Mouse (Mus musculus) neural tube, embryonic 12.5 days (tissue): ENCODE measurements around the gene Tbc1d13. TPM values are rescaled to one million over a fixed set of nuclear protein-coding genes. Genes with fewer than 3 reads are reported as not detected.

ENCODE experiments used
- ATAC-seq: fragments of 200-750 bp; cut with Nextera tagmentation; 2 replicates; pipeline ENCODE4 v1.8.0; 2017; ENCODE audit warnings: low read depth, mild to moderate bottlenecking, moderate TSS enrichment, moderate library complexity; ENCODE audit not compliant: low FRiP score
- H3K27ac ChIP-seq: fragments of 300-500 bp; sonication (generic); 2 replicates; pipeline ENCODE4 v1.5.1; 2016
- H3K27me3 ChIP-seq: fragments of 300-500 bp; sonication (generic); replicated peaks from 2 replicates; pipeline ENCODE4 v1.6.1; 2016; ENCODE audit warnings: mild to moderate bottlenecking
- H3K36me3 ChIP-seq: fragments of 300-500 bp; sonication (generic); 2 replicates; pipeline ENCODE4 v1.6.1; 2016; ENCODE audit warnings: mild to moderate bottlenecking
- H3K4me1 ChIP-seq: fragments of 300-500 bp; sonication (generic); 2 replicates; pipeline ENCODE4 v1.6.1; 2016
- H3K4me2 ChIP-seq: fragments of 300-500 bp; sonication (generic); replicated peaks from 2 replicates; pipeline ENCODE4 v1.6.1; 2016; ENCODE audit warnings: mild to moderate bottlenecking
- H3K4me3 ChIP-seq: fragments of 300-500 bp; sonication (generic); 2 replicates; pipeline ENCODE4 v1.5.1; 2016
- H3K9ac ChIP-seq: fragments of 300-500 bp; sonication (generic); 2 replicates; pipeline ENCODE4 v1.6.1; 2016; ENCODE audit warnings: mild to moderate bottlenecking
- H3K9me3 ChIP-seq: fragments of 300-500 bp; sonication (generic); 2 replicates; pipeline ENCODE4 v1.6.1; 2016; ENCODE audit warnings: mild to moderate bottlenecking
- WGBS: fragments of 180-500 bp; shearing (Covaris S2); methylation state at CpG from one replicate; pipeline ENCODE4 v1.1.7; 2016; 5-methylcytosine and 5-hydroxymethylcytosine counted together
- polyA plus RNA-seq: library from polyadenylated mRNA; unstranded; fragments of >200 nt; fragmentation: Nextera tagmentation; extraction: Ambion mirVana; gene quantifications from 2 replicates; pipeline ENCODE4 v1.2.1, GENCODE M21; 2016

Gene Tbc1d13
- polyA plus RNA-seq, 1 experiment from 2014 or later, result 11.3 TPM

DNA sequence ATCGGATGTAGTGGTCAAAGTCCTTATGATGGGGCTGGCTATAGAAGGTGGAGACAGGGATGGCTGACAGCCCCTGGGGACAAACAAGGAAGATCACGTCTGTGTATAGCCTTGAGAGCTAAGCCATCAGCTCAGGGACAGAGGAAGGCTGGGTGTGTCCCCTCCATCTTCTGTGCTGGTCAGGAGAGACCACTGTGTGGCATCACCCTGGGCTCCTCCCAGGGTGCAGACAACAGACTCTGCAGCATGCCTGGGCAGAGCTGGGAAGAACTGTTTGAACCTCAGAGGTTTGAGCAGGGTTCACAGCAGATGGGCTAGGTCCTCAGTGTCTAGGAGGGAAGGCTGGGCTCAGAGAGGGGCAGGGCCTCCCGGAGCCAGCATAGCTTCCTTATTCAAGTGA, 52.1 kb downstream of the Tbc1d13 start:
- peaks cover 6% of the 10 kb centered on the region for H3K36me3 ChIP-seq
- H3K9me3 ChIP-seq, result no peaks in the 10 kb centered on the region
- 87% methylated on average over 3 of the region's 3 CpGs for WGBS
- H3K4me3 ChIP-seq, result no peak overlapping the region
- ATAC-seq, result no peak
- no peaks in the 10 kb centered on the region for H3K4me1 ChIP-seq
- H3K9ac ChIP-seq, result no peak overlapping the region
- H3K27me3 ChIP-seq, result no peaks in the 10 kb centered on the region
- no peak overlapping the region for H3K4me2 ChIP-seq
- no peak overlapping the region for H3K27ac ChIP-seq

DNA sequence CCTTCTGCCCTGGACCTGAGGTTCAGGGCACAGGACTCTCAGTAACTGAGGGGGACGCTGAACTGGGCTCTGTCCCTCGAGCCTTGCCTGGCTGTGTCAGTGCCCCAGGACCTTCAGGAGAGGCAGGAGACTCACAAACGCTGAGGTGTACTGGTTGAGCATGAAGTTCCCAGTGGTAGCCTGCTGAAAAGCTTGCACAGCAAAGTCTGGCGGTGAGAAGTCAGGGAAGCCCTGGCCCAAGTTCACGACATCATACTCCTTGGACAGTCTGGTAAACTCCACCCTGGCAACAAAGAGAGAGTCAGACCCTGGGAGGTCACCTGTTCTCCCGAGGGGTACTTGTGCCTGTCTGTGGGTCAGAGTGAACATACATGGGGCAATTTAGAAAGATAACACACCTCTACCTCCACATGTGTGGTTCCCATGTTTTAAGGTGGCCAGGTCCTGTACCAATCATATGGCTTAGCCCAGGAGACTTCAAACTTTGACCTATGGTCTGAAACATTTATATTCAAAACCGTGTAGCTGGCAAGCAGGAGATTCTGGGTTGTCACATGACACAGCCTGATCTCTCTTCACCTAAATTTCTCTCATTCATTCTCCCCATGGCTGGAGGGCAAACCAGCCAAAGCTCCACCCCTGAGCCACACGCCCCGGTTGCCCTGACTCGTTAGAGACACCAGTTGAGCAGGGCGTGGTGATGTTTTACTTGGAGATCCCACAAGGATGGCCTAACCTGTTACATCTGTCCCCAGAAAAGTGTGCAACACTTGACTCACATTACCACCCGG, 58.4 kb downstream of the Tbc1d13 start:
- Histone ChIP-seq H3K4me2 (no peak overlapping the region), H3K36me3 (no peaks in the 10 kb centered on the region; the same call in 1 of the 2 replicates), H3K9ac (no peak overlapping the region), H3K9me3 (no peaks in the 10 kb centered on the region), H3K4me1 (no peaks in the 10 kb centered on the region), H3K27ac (no peak overlapping the region), H3K27me3 (no peaks in the 10 kb centered on the region), H3K4me3 (no peak overlapping the region)
- ATAC-seq, result no peak
- 90% methylated on average over 12 of the region's 12 CpGs for WGBS

DNA sequence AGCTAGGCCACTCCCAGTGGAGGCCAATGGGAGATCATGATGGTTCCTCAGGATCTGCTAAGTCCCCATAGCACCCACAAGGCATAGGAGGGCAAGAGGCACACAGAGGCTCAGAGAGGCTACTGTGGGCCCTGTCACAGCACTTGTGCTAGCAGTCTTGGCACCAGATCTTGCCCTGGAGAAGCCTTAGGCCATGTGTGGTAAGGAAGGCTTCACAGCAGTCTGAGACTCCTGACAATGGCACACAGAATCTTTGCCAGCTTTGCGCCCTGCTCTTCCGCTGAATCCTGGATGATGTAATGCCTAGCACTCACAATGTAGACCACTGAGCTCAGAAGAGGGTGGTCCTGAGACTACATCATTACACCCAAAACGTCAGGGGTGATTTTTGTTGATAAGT, 61.1 kb downstream of the Tbc1d13 start:
- Histone ChIP-seq H3K4me3 (no peak overlapping the region), H3K9me3 (no peaks in the 10 kb centered on the region), H3K36me3 (no peaks in the 10 kb centered on the region), H3K4me1 (no peaks in the 10 kb centered on the region), H3K9ac (no peak overlapping the region), H3K4me2 (no peak overlapping the region), H3K27ac (no peak overlapping the region), H3K27me3 (no peaks in the 10 kb centered on the region)
- ATAC-seq, result no peak
- 83% methylated on average over 3 of the region's 3 CpGs for WGBS

DNA sequence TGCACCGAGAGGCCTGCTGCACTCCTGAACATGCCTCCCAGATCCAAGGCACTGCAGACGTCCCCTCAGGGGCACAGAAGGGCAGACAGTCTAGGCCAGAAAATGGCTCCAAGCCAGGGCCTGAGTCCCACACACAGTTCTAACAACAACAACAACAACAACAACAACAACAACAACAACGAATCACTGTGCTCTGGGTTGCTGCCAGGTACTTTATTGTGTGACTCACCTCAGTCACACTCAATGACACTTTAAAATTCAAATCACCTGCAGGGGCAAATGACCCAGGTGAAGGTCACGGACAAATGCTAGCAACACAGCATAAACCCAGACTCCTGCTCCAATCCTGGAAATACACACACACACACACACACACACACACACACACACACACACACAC, 64.5 kb downstream of the Tbc1d13 start:
- Histone ChIP-seq H3K27ac (no peak overlapping the region), H3K4me3 (no peak overlapping the region), H3K27me3 (no peaks in the 10 kb centered on the region), H3K9me3 (no peaks in the 10 kb centered on the region), H3K36me3 (no peaks in the 10 kb centered on the region), H3K4me1 (no peaks in the 10 kb centered on the region), H3K9ac (no peak overlapping the region), H3K4me2 (no peak overlapping the region)
- 66% methylated on average over 4 of the region's 4 CpGs for WGBS
- ATAC-seq, result no peak

DNA sequence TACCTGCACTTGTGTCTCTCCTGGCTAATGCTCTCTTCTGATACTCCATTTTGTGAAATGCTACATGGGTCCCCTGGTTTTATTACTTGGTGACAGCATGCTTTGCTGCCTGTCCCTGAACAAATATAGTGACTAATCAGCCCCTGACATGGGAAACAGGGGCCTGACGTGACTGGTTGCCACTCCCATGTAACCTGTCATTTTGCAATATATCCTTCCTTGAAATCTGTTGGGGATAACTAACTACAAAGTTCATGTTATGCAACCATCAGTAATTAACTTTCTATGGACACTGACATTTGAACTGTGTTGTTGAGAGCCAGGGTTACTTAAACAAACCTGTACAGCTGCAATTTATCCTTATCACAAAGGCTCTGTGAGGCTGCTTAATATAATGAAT, 66.4 kb downstream of the Tbc1d13 start:
- ATAC-seq, result no peak

DNA sequence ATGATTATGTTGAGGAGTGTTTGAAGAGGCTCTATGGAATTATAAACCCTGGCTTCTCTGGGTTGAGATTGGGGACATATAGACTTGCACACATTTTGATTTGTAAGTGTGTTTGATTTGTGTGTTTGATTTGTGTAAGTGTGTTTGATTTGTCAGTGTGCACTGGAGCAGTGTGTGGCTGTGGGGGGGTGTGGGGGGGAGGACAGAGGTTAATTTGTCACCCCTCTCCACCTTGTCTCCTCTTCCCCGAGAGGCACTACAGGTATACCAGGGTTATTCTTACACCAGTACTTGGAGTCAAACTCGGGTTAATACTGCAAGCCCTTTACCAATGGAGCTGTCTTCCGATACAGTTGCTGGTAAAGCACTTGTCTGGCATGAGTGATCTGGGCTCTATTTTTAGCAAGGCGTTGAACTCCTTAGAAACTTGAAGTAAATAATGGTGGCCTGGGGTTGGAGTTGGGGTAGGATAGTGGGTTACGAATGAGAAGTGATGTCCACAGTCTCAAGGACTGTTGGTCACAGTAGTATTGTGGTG, 66.9 kb downstream of the Tbc1d13 start:
- no peak for ATAC-seq
- H3K36me3 ChIP-seq, result no peaks in the 10 kb centered on the region
- H3K9ac ChIP-seq, result no peak overlapping the region
- H3K27ac ChIP-seq, result no peak overlapping the region
- 87% methylated on average over 5 of the region's 5 CpGs for WGBS
- peaks cover 7% of the 10 kb centered on the region for H3K4me1 ChIP-seq
- H3K4me3 ChIP-seq, result no peak overlapping the region
- H3K9me3 ChIP-seq, result no peaks in the 10 kb centered on the region
- H3K27me3 ChIP-seq, result no peaks in the 10 kb centered on the region
- no peak overlapping the region for H3K4me2 ChIP-seq

More for the DNA sequence above, 66.4 kb downstream of the Tbc1d13 start:
- no peaks in the 10 kb centered on the region for H3K36me3 ChIP-seq
- no peaks in the 10 kb centered on the region for H3K27me3 ChIP-seq
- H3K4me1 ChIP-seq, result peaks cover 6% of the 10 kb centered on the region
- no peak overlapping the region for H3K9ac ChIP-seq
- H3K27ac ChIP-seq, result no peak overlapping the region
- WGBS, result 71% methylated on average over 1 of the region's 1 CpGs
- no peak overlapping the region for H3K4me2 ChIP-seq
- no peak overlapping the region for H3K4me3 ChIP-seq
- H3K9me3 ChIP-seq, result no peaks in the 10 kb centered on the region

Other genes starting within 250 kb of the Tbc1d13 start
- gene Odf2, start 244.5 kb upstream of the Tbc1d13 start, polyA plus RNA-seq, result 84.0 and 98.5 TPM in 2 replicates
- 71.1 and 73.5 TPM in 2 replicates for gene Gle1, start 198.3 kb upstream of the Tbc1d13 start, polyA plus RNA-seq
- 177 and 206 TPM in 2 replicates for gene Sptan1, start 168.2 kb upstream of the Tbc1d13 start, polyA plus RNA-seq
- 37.4 and 41.4 TPM in 2 replicates for gene Wdr34, start 84.9 kb upstream of the Tbc1d13 start, polyA plus RNA-seq
- 572 and 583 TPM in 2 replicates for gene Set, start 76.4 kb upstream of the Tbc1d13 start, polyA plus RNA-seq
- 6.4 and 6.9 TPM in 2 replicates for gene Pkn3, start 56.1 kb upstream of the Tbc1d13 start, polyA plus RNA-seq
- 25.3 and 27.9 TPM in 2 replicates for gene Zdhhc12, start 40.1 kb upstream of the Tbc1d13 start, polyA plus RNA-seq
- 10.6 and 11.1 TPM in 2 replicates for gene Zer1, start 9.2 kb upstream of the Tbc1d13 start, polyA plus RNA-seq
- gene Endog, start 37.7 kb downstream of the Tbc1d13 start, polyA plus RNA-seq, result 17.1 and 17.7 TPM in 2 replicates
- 59.4 and 61.0 TPM in 2 replicates for gene Spout1, start 44.7 kb downstream of the Tbc1d13 start, polyA plus RNA-seq
- 12.5 and 12.7 TPM in 2 replicates for gene Kyat1, start 72.1 kb downstream of the Tbc1d13 start, polyA plus RNA-seq
- 30.6 and 43.0 TPM in 2 replicates for gene Lrrc8a, start 104.0 kb downstream of the Tbc1d13 start, polyA plus RNA-seq
- gene Gm28035, start 106.8 kb downstream of the Tbc1d13 start, polyA plus RNA-seq, result 0.17 and 0.34 TPM in 2 replicates
- gene Phyhd1, start 132.5 kb downstream of the Tbc1d13 start, polyA plus RNA-seq, result 3.8 and 4.2 TPM in 2 replicates
- not detected in 2 replicates for gene Gm28038, start 147.3 kb downstream of the Tbc1d13 start, polyA plus RNA-seq
- 27.5 and 28.8 TPM in 2 replicates for gene Dolk, start 152.6 kb downstream of the Tbc1d13 start, polyA plus RNA-seq
- 26.4 and 34.4 TPM in 2 replicates for gene Nup188, start 152.7 kb downstream of the Tbc1d13 start, polyA plus RNA-seq
- 105 and 118 TPM in 2 replicates for gene Sh3glb2, start 225.6 kb downstream of the Tbc1d13 start, polyA plus RNA-seq
- 28.5 and 31.8 TPM in 2 replicates for gene Miga2, start 230.5 kb downstream of the Tbc1d13 start, polyA plus RNA-seq